15 mouse cellular contexts compared by ENCODE assay signal in genomic region chrX:11288306-11288882, GRCm38 (mm10). TPM values are rescaled to one million over a fixed set of nuclear protein-coding genes. Genes with fewer than 3 reads are reported as not detected.
DNase-seq lines count a peak whose midpoint lies in the region; ATAC-seq and TF ChIP-seq lines count a peak whose summit lies in the region.
"Had no signal": no experiment of that assay in that cellular context is flagged by ENCODE, and none has a peak within 500 bp of the region (broad histone marks: within the 10 kb centered on the region; RNA-seq: fewer than 3 reads in every experiment).

No protein-coding gene starts in this region.

- no peaks in the 10 kb centered on the region for H3K27me3 ChIP-seq in hindbrain, postnatal 0 days (ENCODE audit: insufficient read depth, low read length)
- H3K27me3 ChIP-seq in hindbrain, embryonic 12.5 days: peaks cover 11% of the 10 kb centered on the region; the same call in 1 of the 2 replicates
- H3K27me3 ChIP-seq in heart, embryonic 12.5 days (replicated peaks): peaks cover 19% of the 10 kb centered on the region; the same call in 1 of the 2 replicates
- no peaks in the 10 kb centered on the region for H3K27me3 ChIP-seq in lung, embryonic 14.5 days (ENCODE audit: insufficient read depth, low read length)
- H3K27me3 ChIP-seq in limb, embryonic 10.5 days (ENCODE audit: low read depth, poor library complexity, severe bottlenecking): peaks cover 73% of the 10 kb centered on the region
- H3K27me3 ChIP-seq: neural tube, embryonic 12.5 days had no signal

- no peak overlapping the region for H3K4me3 ChIP-seq in hindbrain, postnatal 0 days (ENCODE audit: low read length)
- H3K4me3 ChIP-seq in hindbrain, embryonic 12.5 days: no peak overlapping the region
- no peak overlapping the region for H3K4me3 ChIP-seq in heart, embryonic 12.5 days
- no peak overlapping the region for H3K4me3 ChIP-seq in lung, embryonic 14.5 days (ENCODE audit: low read depth, low read length)
- H3K4me3 ChIP-seq in limb, embryonic 10.5 days: no peak overlapping the region
- H3K4me3 ChIP-seq: left cerebral cortex, adult 2 months; liver, embryonic 12.5 days; midbrain, embryonic 12.5 days; neural tube, embryonic 12.5 days had no signal

- no peak overlapping the region for H3K9ac ChIP-seq in hindbrain, postnatal 0 days (replicated peaks; ENCODE audit: low read length)
- H3K9ac ChIP-seq in hindbrain, embryonic 12.5 days: no peak overlapping the region
- no peak overlapping the region for H3K9ac ChIP-seq in heart, embryonic 12.5 days
- H3K9ac ChIP-seq in lung, embryonic 14.5 days: no peak overlapping the region
- H3K9ac ChIP-seq: liver, embryonic 12.5 days; midbrain, embryonic 12.5 days; neural tube, embryonic 12.5 days had no signal

- no peak for TF ChIP-seq CTCF in hindbrain, postnatal 0 days (IDR thresholded peaks at IDR 0.05; ENCODE audit: low read depth)
- no peak for TF ChIP-seq CTCF in lung, embryonic 14.5 days (IDR thresholded peaks at IDR 0.05; ENCODE audit: low read depth)

- no peaks in the 10 kb centered on the region for H3K36me3 ChIP-seq in hindbrain, postnatal 0 days (ENCODE audit: insufficient read depth, low read length)
- H3K36me3 ChIP-seq in hindbrain, embryonic 12.5 days: no peaks in the 10 kb centered on the region
- H3K36me3 ChIP-seq in heart, embryonic 12.5 days: no peaks in the 10 kb centered on the region
- H3K36me3 ChIP-seq in lung, embryonic 14.5 days (ENCODE audit: insufficient read depth): no peaks in the 10 kb centered on the region
- no peaks in the 10 kb centered on the region for H3K36me3 ChIP-seq in limb, embryonic 10.5 days
- H3K36me3 ChIP-seq: liver, embryonic 12.5 days; midbrain, embryonic 12.5 days; neural tube, embryonic 12.5 days had no signal

- WGBS in hindbrain, postnatal 0 days: 74% methylated on average over 14 of the region's 14 CpGs
- WGBS in hindbrain, embryonic 12.5 days: 76% methylated on average over 14 of the region's 14 CpGs
- 44% methylated on average over 14 of the region's 14 CpGs for WGBS in heart, embryonic 12.5 days
- 43% methylated on average over 14 of the region's 14 CpGs for WGBS in lung, embryonic 14.5 days
- WGBS in limb, embryonic 10.5 days: 82% methylated on average over 14 of the region's 14 CpGs

- no peaks in the 10 kb centered on the region for H3K9me3 ChIP-seq in hindbrain, postnatal 0 days (ENCODE audit: low read length)
- H3K9me3 ChIP-seq in hindbrain, embryonic 12.5 days (replicated peaks): no peaks in the 10 kb centered on the region
- H3K9me3 ChIP-seq in heart, embryonic 12.5 days (replicated peaks): no peaks in the 10 kb centered on the region
- H3K9me3 ChIP-seq in lung, embryonic 14.5 days (ENCODE audit: low read depth, low read length): no peaks in the 10 kb centered on the region
- no peaks in the 10 kb centered on the region for H3K9me3 ChIP-seq in limb, embryonic 10.5 days (replicated peaks)
- H3K9me3 ChIP-seq: liver, embryonic 12.5 days; midbrain, embryonic 12.5 days; neural tube, embryonic 12.5 days had no signal

- ATAC-seq in hindbrain, postnatal 0 days: no peak
- ATAC-seq in hindbrain, embryonic 12.5 days (ENCODE audit: low FRiP score): no peak
- no peak for ATAC-seq in heart, embryonic 12.5 days (ENCODE audit: insufficient number of reproducible peaks, low FRiP score)
- peak; percentile 28; the same call in 1 of the 2 replicates for ATAC-seq in lung, embryonic 14.5 days (ENCODE audit: insufficient read depth)
- ATAC-seq: liver, embryonic 12.5 days had no signal

- no peak overlapping the region for H3K27ac ChIP-seq in hindbrain, postnatal 0 days
- no peak overlapping the region for H3K27ac ChIP-seq in hindbrain, embryonic 12.5 days
- H3K27ac ChIP-seq in heart, embryonic 12.5 days (ENCODE audit: poor library complexity, severe bottlenecking): no peak overlapping the region
- no peak overlapping the region for H3K27ac ChIP-seq in lung, embryonic 14.5 days (ENCODE audit: low read depth)
- no peak overlapping the region for H3K27ac ChIP-seq in limb, embryonic 10.5 days
- H3K27ac ChIP-seq: left cerebral cortex, adult 2 months; liver, embryonic 12.5 days; midbrain, embryonic 12.5 days; neural tube, embryonic 12.5 days had no signal

- H3K4me1 ChIP-seq in hindbrain, postnatal 0 days (ENCODE audit: insufficient read depth, low read length): no peaks in the 10 kb centered on the region
- H3K4me1 ChIP-seq in hindbrain, embryonic 12.5 days: no peaks in the 10 kb centered on the region
- peaks cover 6% of the 10 kb centered on the region; the same call in 1 of the 2 replicates for H3K4me1 ChIP-seq in heart, embryonic 12.5 days (replicated peaks)
- H3K4me1 ChIP-seq in lung, embryonic 14.5 days (ENCODE audit: insufficient read depth): no peaks in the 10 kb centered on the region
- H3K4me1 ChIP-seq in limb, embryonic 10.5 days: no peaks in the 10 kb centered on the region
- H3K4me1 ChIP-seq: liver, embryonic 12.5 days; midbrain, embryonic 12.5 days; neural tube, embryonic 12.5 days had no signal

- peak; percentile 17 for DNase-seq in hindbrain, postnatal 0 days (ENCODE audit: low spot score)
- peak; percentile 7 for DNase-seq in R1 (ENCODE audit: low read depth, low spot score)
- peak; percentile 66 for DNase-seq in lung, embryonic 14.5 days
- DNase-seq in urinary bladder, postnatal 14 days (ENCODE audit: low spot score): no peak
- no peak for DNase-seq in limb, embryonic 10.5 days (ENCODE audit: low spot score)
- DNase-seq: gastrocnemius, postnatal 25 days; right cerebral cortex, postnatal 14 days had no signal

- no peak overlapping the region for H3K4me2 ChIP-seq in hindbrain, postnatal 0 days (ENCODE audit: low read depth, low read length)
- H3K4me2 ChIP-seq in hindbrain, embryonic 12.5 days (replicated peaks): no peak overlapping the region
- peak overlapping the region; percentile 19; the same call in 1 of the 2 replicates for H3K4me2 ChIP-seq in heart, embryonic 12.5 days
- no peak overlapping the region for H3K4me2 ChIP-seq in lung, embryonic 14.5 days
- H3K4me2 ChIP-seq: liver, embryonic 12.5 days; midbrain, embryonic 12.5 days; neural tube, embryonic 12.5 days had no signal

RNA-seq across cellular contexts. Expression of gene H2al1a, which starts 10.7 kb away (rescaled TPM):
- total RNA-seq in hindbrain, postnatal 0 days (2014; rRNA removed): not detected in 2 replicates
- polyA plus RNA-seq in hindbrain, postnatal 0 days (2015; fragmentation: Nextera tagmentation; extraction: Ambion mirVana): not detected in 2 replicates
- not detected in 2 replicates for polyA plus RNA-seq in hindbrain, embryonic 12.5 days (2016; fragmentation: Nextera tagmentation; extraction: Ambion mirVana)
- not detected in 2 replicates for polyA plus RNA-seq in heart, embryonic 12.5 days (2016; fragmentation: Nextera tagmentation; extraction: Ambion mirVana)
- not detected in 2 replicates for polyA plus RNA-seq in lung, embryonic 14.5 days (2014; fragmentation: Nextera tagmentation; extraction: Ambion mirVana)
- polyA plus RNA-seq in limb, embryonic 10.5 days (2016; fragmentation: Nextera tagmentation; extraction: Ambion mirVana): not detected in 2 replicates
- total RNA-seq: gastrocnemius, postnatal 25 days; left cerebral cortex, adult 2 months had no signal
- polyA plus RNA-seq: liver, embryonic 12.5 days; midbrain, embryonic 12.5 days; neural tube, embryonic 12.5 days; stomach, embryonic 14.5 days; urinary bladder, adult 2 months had no signal

RNA-seq across cellular contexts. Expression of gene H2al1b, which starts 13.8 kb away (rescaled TPM):
- not detected in 2 replicates for total RNA-seq in hindbrain, postnatal 0 days (2014; rRNA removed)
- not detected in 2 replicates for polyA plus RNA-seq in hindbrain, postnatal 0 days (2015; fragmentation: Nextera tagmentation; extraction: Ambion mirVana)
- not detected in 2 replicates for polyA plus RNA-seq in hindbrain, embryonic 12.5 days (2016; fragmentation: Nextera tagmentation; extraction: Ambion mirVana)
- polyA plus RNA-seq in heart, embryonic 12.5 days (2016; fragmentation: Nextera tagmentation; extraction: Ambion mirVana): not detected in 2 replicates
- not detected in 2 replicates for polyA plus RNA-seq in lung, embryonic 14.5 days (2014; fragmentation: Nextera tagmentation; extraction: Ambion mirVana)
- not detected in 2 replicates for polyA plus RNA-seq in limb, embryonic 10.5 days (2016; fragmentation: Nextera tagmentation; extraction: Ambion mirVana)
- total RNA-seq: gastrocnemius, postnatal 25 days; left cerebral cortex, adult 2 months had no signal
- polyA plus RNA-seq: liver, embryonic 12.5 days; midbrain, embryonic 12.5 days; neural tube, embryonic 12.5 days; stomach, embryonic 14.5 days; urinary bladder, adult 2 months had no signal

RNA-seq across cellular contexts. Expression of gene H2al1c, which starts 17.1 kb away (rescaled TPM):
- total RNA-seq in hindbrain, postnatal 0 days (2014; rRNA removed): not detected in 2 replicates
- not detected in 2 replicates for polyA plus RNA-seq in hindbrain, postnatal 0 days (2015; fragmentation: Nextera tagmentation; extraction: Ambion mirVana)
- not detected in 2 replicates for polyA plus RNA-seq in hindbrain, embryonic 12.5 days (2016; fragmentation: Nextera tagmentation; extraction: Ambion mirVana)
- not detected in 2 replicates for polyA plus RNA-seq in heart, embryonic 12.5 days (2016; fragmentation: Nextera tagmentation; extraction: Ambion mirVana)
- not detected in 2 replicates for polyA plus RNA-seq in lung, embryonic 14.5 days (2014; fragmentation: Nextera tagmentation; extraction: Ambion mirVana)
- polyA plus RNA-seq in limb, embryonic 10.5 days (2016; fragmentation: Nextera tagmentation; extraction: Ambion mirVana): not detected in 2 replicates
- total RNA-seq: gastrocnemius, postnatal 25 days; left cerebral cortex, adult 2 months had no signal
- polyA plus RNA-seq: liver, embryonic 12.5 days; midbrain, embryonic 12.5 days; neural tube, embryonic 12.5 days; stomach, embryonic 14.5 days; urinary bladder, adult 2 months had no signal

RNA-seq across cellular contexts. Expression of gene H2al1d, which starts 20.2 kb away (rescaled TPM):
- not detected in 2 replicates for total RNA-seq in hindbrain, postnatal 0 days (2014; rRNA removed)
- polyA plus RNA-seq in hindbrain, postnatal 0 days (2015; fragmentation: Nextera tagmentation; extraction: Ambion mirVana): not detected in 2 replicates
- polyA plus RNA-seq in hindbrain, embryonic 12.5 days (2016; fragmentation: Nextera tagmentation; extraction: Ambion mirVana): not detected in 2 replicates
- polyA plus RNA-seq in heart, embryonic 12.5 days (2016; fragmentation: Nextera tagmentation; extraction: Ambion mirVana): not detected in 2 replicates
- not detected in 2 replicates for polyA plus RNA-seq in lung, embryonic 14.5 days (2014; fragmentation: Nextera tagmentation; extraction: Ambion mirVana)
- polyA plus RNA-seq in limb, embryonic 10.5 days (2016; fragmentation: Nextera tagmentation; extraction: Ambion mirVana): not detected in 2 replicates
- total RNA-seq: gastrocnemius, postnatal 25 days; left cerebral cortex, adult 2 months had no signal
- polyA plus RNA-seq: liver, embryonic 12.5 days; midbrain, embryonic 12.5 days; neural tube, embryonic 12.5 days; stomach, embryonic 14.5 days; urinary bladder, adult 2 months had no signal

RNA-seq across cellular contexts. Expression of gene H2al1e, which starts 23.3 kb away (rescaled TPM):
- not detected in 2 replicates for total RNA-seq in hindbrain, postnatal 0 days (2014; rRNA removed)
- polyA plus RNA-seq in hindbrain, postnatal 0 days (2015; fragmentation: Nextera tagmentation; extraction: Ambion mirVana): not detected in 2 replicates
- polyA plus RNA-seq in hindbrain, embryonic 12.5 days (2016; fragmentation: Nextera tagmentation; extraction: Ambion mirVana): not detected in 2 replicates
- not detected in 2 replicates for polyA plus RNA-seq in heart, embryonic 12.5 days (2016; fragmentation: Nextera tagmentation; extraction: Ambion mirVana)
- not detected in 2 replicates for polyA plus RNA-seq in lung, embryonic 14.5 days (2014; fragmentation: Nextera tagmentation; extraction: Ambion mirVana)
- polyA plus RNA-seq in limb, embryonic 10.5 days (2016; fragmentation: Nextera tagmentation; extraction: Ambion mirVana): not detected in 2 replicates
- total RNA-seq: gastrocnemius, postnatal 25 days; left cerebral cortex, adult 2 months had no signal
- polyA plus RNA-seq: liver, embryonic 12.5 days; midbrain, embryonic 12.5 days; neural tube, embryonic 12.5 days; stomach, embryonic 14.5 days; urinary bladder, adult 2 months had no signal

Comparison
In these comparisons a context has a peak if more than half of its experiments do, and no peak if none do; other contexts are left out.
1. DNase-seq: peak in hindbrain, postnatal 0 days (single experiment), R1 (single experiment) and lung, embryonic 14.5 days (single experiment); none in urinary bladder, postnatal 14 days (single experiment) and limb, embryonic 10.5 days (single experiment).